Mouse (Mus musculus) forebrain, embryonic 14.5 days (tissue): ENCODE measurements at regions not wholly inside any gene's neighbourhood (a gene's known extent, or its start where the extent isn't known, plus 50 kb on each side); places are given as distances from the start of the nearest gene placed in this dataset.

Experiments
- ATAC-seq: fragments of 200-750 bp; cut with Nextera tagmentation; 2 replicates; pipeline ENCODE4 v1.8.0; 2017; ENCODE audit warnings: mild to moderate bottlenecking, moderate library complexity
- DNase-seq: peaks from one replicate; pipeline ENCODE4 v3.0.0-alpha.2; 2015; ENCODE audit warnings: low spot score
- H3K27ac ChIP-seq: fragments of 300-500 bp; sonication (generic); 2 replicates; pipeline ENCODE4 v1.5.1; 2014; ENCODE audit warnings: low read depth, mild to moderate bottlenecking, control low read depth, low read length, moderate library complexity
- H3K27me3 ChIP-seq: fragments of 300-500 bp; sonication (generic); replicated peaks from 2 replicates; pipeline ENCODE4 v1.6.1; 2014; ENCODE audit warnings: low read length, control low read depth, mixed read lengths; ENCODE audit not compliant: control insufficient read depth, insufficient read depth
- H3K36me3 ChIP-seq: fragments of 300-500 bp; sonication (generic); 2 replicates; pipeline ENCODE4 v1.6.1; 2014; ENCODE audit warnings: low read length, control low read depth; ENCODE audit not compliant: control insufficient read depth, insufficient read depth
- H3K4me1 ChIP-seq: fragments of 300-500 bp; sonication (generic); 2 replicates; pipeline ENCODE4 v1.6.1; 2014; ENCODE audit warnings: antibody characterized with exemption, low read length, control low read depth; ENCODE audit not compliant: control insufficient read depth, insufficient read depth
- H3K4me2 ChIP-seq: fragments of 300-500 bp; sonication (generic); 2 replicates; pipeline ENCODE4 v1.6.1; 2014; ENCODE audit warnings: mild to moderate bottlenecking, control low read depth, low read length
- H3K4me3 ChIP-seq: fragments of 300-500 bp; sonication (generic); 2 replicates; pipeline ENCODE4 v1.5.1; 2014; ENCODE audit warnings: low read depth, low read length, control low read depth
- H3K9ac ChIP-seq: fragments of 300-500 bp; sonication (generic); 2 replicates; pipeline ENCODE4 v1.6.1; 2014; ENCODE audit warnings: mild to moderate bottlenecking, low read length, control low read depth, moderate library complexity
- H3K9me3 ChIP-seq: fragments of 300-500 bp; sonication (generic); replicated peaks from 2 replicates; pipeline ENCODE4 v1.6.1; 2016; ENCODE audit warnings: low read length, control low read depth, mixed read lengths; ENCODE audit not compliant: control insufficient read depth
- WGBS: fragments of 180-500 bp; shearing (Covaris S2); extraction: QIAGEN DNeasy Blood & Tissue Kit; methylation state at CpG from one replicate; pipeline ENCODE4 v1.1.7; 2014; 5-methylcytosine and 5-hydroxymethylcytosine counted together

- Histone ChIP-seq H3K27me3 (no peaks in the 10 kb centered on the region), H3K4me1 (no peaks in the 10 kb centered on the region), H3K36me3 (no peaks in the 10 kb centered on the region), H3K4me2 (no peak overlapping the region), H3K4me3 (no peak overlapping the region), H3K9me3 (no peaks in the 10 kb centered on the region), H3K27ac (no peak overlapping the region), H3K9ac (no peak overlapping the region)
- 52% methylated on average over 1 of the region's 1 CpGs for WGBS
- ATAC-seq = no peak
- no peak for DNase-seq
These were observed 354.6 kb downstream of the Ankrd50 start for GRCm38 (mm10) chr3:38130088-38130487.

- ATAC-seq = no peak
- H3K4me2 ChIP-seq = no peak overlapping the region
- WGBS = 86% methylated on average over 2 of the region's 2 CpGs
These were observed 355.5 kb downstream of the Ankrd50 start for GRCm38 (mm10) chr3:38129167-38129500.

GRCm38 (mm10) chr3:38128486-38129166, 356.0 kb downstream of the Ankrd50 start:
- no peak for DNase-seq
- 84% methylated on average over 5 of the region's 5 CpGs for WGBS

More at GRCm38 (mm10) chr3:38129167-38129500, 355.5 kb downstream of the Ankrd50 start:
- DNase-seq = no peak
- Histone ChIP-seq H3K36me3 (no peaks in the 10 kb centered on the region), H3K4me3 (no peak overlapping the region), H3K4me1 (no peaks in the 10 kb centered on the region), H3K9me3 (no peaks in the 10 kb centered on the region), H3K9ac (no peak overlapping the region), H3K27me3 (no peaks in the 10 kb centered on the region), H3K27ac (no peak overlapping the region)

GRCm38 (mm10) chr3:38116071-38116787, 368.4 kb downstream of the Ankrd50 start:
- ATAC-seq (no peak), DNase-seq (no peak)
- Histone ChIP-seq H3K9me3 (no peaks in the 10 kb centered on the region), H3K4me2 (no peak overlapping the region), H3K27me3 (no peaks in the 10 kb centered on the region), H3K4me3 (no peak overlapping the region), H3K36me3 (no peaks in the 10 kb centered on the region), H3K4me1 (no peaks in the 10 kb centered on the region), H3K27ac (no peak overlapping the region), H3K9ac (no peak overlapping the region)
- WGBS = 74% methylated on average over 7 of the region's 7 CpGs

More at GRCm38 (mm10) chr3:38128486-38129166, 356.0 kb downstream of the Ankrd50 start:
- Histone ChIP-seq H3K4me2 (no peak overlapping the region), H3K9ac (no peak overlapping the region), H3K27me3 (no peaks in the 10 kb centered on the region), H3K9me3 (no peaks in the 10 kb centered on the region), H3K4me3 (no peak overlapping the region), H3K4me1 (no peaks in the 10 kb centered on the region), H3K27ac (no peak overlapping the region), H3K36me3 (no peaks in the 10 kb centered on the region)
- no peak for ATAC-seq

GRCm38 (mm10) chr3:38112568-38112967, 372.1 kb downstream of the Ankrd50 start:
- Histone ChIP-seq H3K9me3 (no peaks in the 10 kb centered on the region), H3K4me3 (no peak overlapping the region), H3K36me3 (no peaks in the 10 kb centered on the region), H3K27me3 (no peaks in the 10 kb centered on the region), H3K9ac (no peak overlapping the region), H3K27ac (no peak overlapping the region), H3K4me1 (no peaks in the 10 kb centered on the region), H3K4me2 (no peak overlapping the region)
- 84% methylated on average over 3 of the region's 3 CpGs for WGBS
- no peak for ATAC-seq
- DNase-seq = no peak

- WGBS = 82% methylated on average over 4 of the region's 4 CpGs
- Histone ChIP-seq H3K27me3 (no peaks in the 10 kb centered on the region), H3K9ac (no peak overlapping the region), H3K4me1 (no peaks in the 10 kb centered on the region), H3K4me2 (no peak overlapping the region), H3K36me3 (no peaks in the 10 kb centered on the region), H3K9me3 (no peaks in the 10 kb centered on the region), H3K27ac (no peak overlapping the region), H3K4me3 (no peak overlapping the region)
- ATAC-seq (no peak), DNase-seq (no peak)
These were observed 379.4 kb downstream of the Ankrd50 start for GRCm38 (mm10) chr3:38105022-38105857.

GRCm38 (mm10) chr3:38104418-38104817, 380.1 kb upstream of the Gm5148 start:
- Histone ChIP-seq H3K4me1 (no peaks in the 10 kb centered on the region), H3K4me3 (no peak overlapping the region), H3K36me3 (no peaks in the 10 kb centered on the region), H3K9me3 (no peaks in the 10 kb centered on the region), H3K4me2 (no peak overlapping the region), H3K27me3 (no peaks in the 10 kb centered on the region), H3K27ac (no peak overlapping the region), H3K9ac (no peak overlapping the region)
- DNase-seq (no peak), ATAC-seq (no peak)
- WGBS = 88% methylated on average over 3 of the region's 3 CpGs

GRCm38 (mm10) chr3:38102985-38103384, 378.7 kb upstream of the Gm5148 start:
- no peak overlapping the region for H3K27ac ChIP-seq
- H3K4me2 ChIP-seq = no peak overlapping the region
- H3K27me3 ChIP-seq = no peaks in the 10 kb centered on the region
- DNase-seq (no peak), ATAC-seq (no peak)
- H3K9ac ChIP-seq = no peak overlapping the region
- no peaks in the 10 kb centered on the region for H3K4me1 ChIP-seq
- no peaks in the 10 kb centered on the region for H3K9me3 ChIP-seq
- 88% methylated on average over 1 of the region's 1 CpGs for WGBS
- no peak overlapping the region for H3K4me3 ChIP-seq
- H3K36me3 ChIP-seq = no peaks in the 10 kb centered on the region
